Mouse (Mus musculus) hindbrain, embryonic 10.5 days (tissue): ENCODE data around the gene Alox12b. TPM values are rescaled to one million over a fixed set of nuclear protein-coding genes. Genes with fewer than 3 reads are reported as not detected.
A peak's percentile ranks its signal among the peaks of the same experiment; 100 is the strongest.

Experiments used
- DNase-seq: peaks from one replicate; pipeline ENCODE4 v3.0.0-alpha.2; 2017; ENCODE audit warnings: low spot score
- H3K27ac ChIP-seq: fragments of 300-500 bp; sonication (generic); 2 replicates; pipeline ENCODE4 v1.5.1; 2016; ENCODE audit warnings: mild to moderate bottlenecking, moderate library complexity
- H3K27me3 ChIP-seq: fragments of 300-500 bp; sonication (generic); 2 replicates; pipeline ENCODE4 v1.6.1; 2016; ENCODE audit warnings: mild to moderate bottlenecking; ENCODE audit not compliant: poor library complexity, insufficient read depth, severe bottlenecking
- H3K36me3 ChIP-seq: fragments of 300-500 bp; sonication (generic); 2 replicates; pipeline ENCODE4 v1.6.1; 2016; ENCODE audit warnings: mild to moderate bottlenecking, moderate library complexity
- H3K4me1 ChIP-seq: fragments of 300-500 bp; sonication (generic); replicated peaks from 2 replicates; pipeline ENCODE4 v1.6.1; 2016; ENCODE audit warnings: mild to moderate bottlenecking
- H3K4me3 ChIP-seq: fragments of 300-500 bp; sonication (generic); 2 replicates; pipeline ENCODE4 v1.5.1; 2016; ENCODE audit warnings: mild to moderate bottlenecking, moderate library complexity
- H3K9me3 ChIP-seq: fragments of 300-500 bp; sonication (generic); 2 replicates; pipeline ENCODE4 v1.6.1; 2016; ENCODE audit warnings: mild to moderate bottlenecking, moderate library complexity
- whole genome bisulfite sequencing: fragments of 180-500 bp; shearing (Covaris S2); methylation state at CpG from one replicate; pipeline ENCODE4 v1.1.7; 2016; 5-methylcytosine and 5-hydroxymethylcytosine counted together
- polyA plus RNA-seq: library from polyadenylated mRNA; unstranded; fragments of >200 nt; fragmentation: Nextera tagmentation; extraction: Ambion mirVana; gene quantifications from 2 replicates; pipeline ENCODE4 v1.2.1, GENCODE M21; 2016

Gene Alox12b
- polyA plus RNA-seq, 1 experiment from 2014 or later, result not detected

DNA sequence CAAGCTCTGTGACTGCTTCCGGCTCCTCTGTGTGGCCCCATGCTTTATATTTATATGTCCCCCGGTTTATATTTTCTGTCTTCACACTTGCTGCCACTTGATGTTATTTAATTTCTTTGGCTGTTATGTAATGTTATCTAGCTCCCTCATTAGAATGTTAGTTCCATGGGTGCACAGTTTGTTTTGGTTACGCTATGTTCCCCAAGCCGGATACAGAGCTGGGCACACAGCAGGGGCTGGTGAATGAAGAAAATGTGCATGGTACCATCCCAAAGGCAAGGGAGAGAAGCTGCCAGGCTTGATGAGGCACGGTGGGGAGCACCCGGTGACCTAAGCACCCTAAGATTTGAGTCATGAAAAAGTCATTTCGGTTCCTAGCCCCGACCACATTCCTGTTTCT lies 3.0 kb upstream of the Alox12b start:
- peaks cover 71% of the 10 kb centered on the region for H3K27me3 ChIP-seq

DNA sequence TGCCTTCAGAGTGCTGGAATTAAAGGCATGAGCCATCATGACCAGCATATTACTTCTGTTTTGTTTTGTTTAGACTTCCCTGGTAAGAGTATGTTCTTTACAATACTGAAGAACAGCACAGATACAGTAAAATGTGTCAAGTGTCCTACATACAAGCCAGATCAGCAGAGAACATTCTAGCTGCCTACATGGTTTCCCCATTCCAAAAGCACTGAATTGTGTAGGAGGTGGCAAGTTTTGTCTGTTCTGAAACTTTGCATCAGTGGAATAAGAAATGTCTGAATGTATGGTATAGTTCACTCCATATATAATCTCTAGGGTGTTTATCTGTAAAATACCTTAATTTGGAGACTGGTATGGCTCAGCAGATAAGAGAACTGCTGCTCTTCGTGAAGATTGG lies 1.4 kb upstream of the Alox12b start:
- Histone ChIP-seq H3K4me1 (peaks cover 20% of the 10 kb centered on the region), H3K27ac (no peak overlapping the region), H3K36me3 (no peaks in the 10 kb centered on the region), H3K9me3 (no peaks in the 10 kb centered on the region), H3K4me3 (no peak overlapping the region), H3K27me3 (peaks cover 73% of the 10 kb centered on the region)
- DNase-seq, result no peak
- WGBS, result 60% methylated on average over 1 of the region's 1 CpGs

More for the DNA sequence above, 3.0 kb upstream of the Alox12b start:
- Histone ChIP-seq H3K4me3 (no peak overlapping the region), H3K9me3 (no peaks in the 10 kb centered on the region), H3K27ac (no peak overlapping the region), H3K36me3 (no peaks in the 10 kb centered on the region), H3K4me1 (peaks cover 21% of the 10 kb centered on the region)
- WGBS, result 84% methylated on average over 8 of the region's 8 CpGs
- no peak for DNase-seq

- Histone ChIP-seq H3K27me3 (peaks cover 13% of the 10 kb centered on the region; the same call in 1 of the 2 replicates), H3K9me3 (no peaks in the 10 kb centered on the region), H3K36me3 (no peaks in the 10 kb centered on the region), H3K4me3 (no peak overlapping the region), H3K27ac (no peak overlapping the region), H3K4me1 (no peaks in the 10 kb centered on the region)
- no peak for DNase-seq
- WGBS, result 87% methylated on average over 12 of the region's 12 CpGs
These were observed 12.5 kb downstream of the Alox12b start for GRCm38 (mm10) chr11:69169313-69169712.

DNA sequence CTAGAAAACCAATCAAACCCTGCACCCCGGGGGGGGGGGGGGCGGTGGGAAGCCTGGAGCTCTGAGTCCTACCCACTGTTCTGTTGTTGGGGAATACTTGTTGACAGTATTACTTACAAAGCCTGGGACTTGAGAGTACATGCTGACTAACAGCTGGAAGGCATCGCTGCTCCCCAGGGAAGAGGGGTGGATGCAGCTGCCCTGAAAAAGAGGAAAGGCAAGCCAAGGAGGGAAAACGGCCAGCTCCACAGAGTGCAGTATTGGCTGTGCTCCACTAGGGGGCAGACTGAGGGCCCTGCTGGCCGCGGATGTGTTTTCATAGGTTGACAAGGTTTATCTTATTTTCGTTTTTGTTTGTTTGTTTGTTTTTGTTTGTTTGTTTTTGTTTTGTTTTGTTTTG lies 14.8 kb downstream of the Alox12b start:
- WGBS, result 26% methylated on average over 7 of the region's 7 CpGs
- no peak overlapping the region for H3K27ac ChIP-seq

GRCm38 (mm10) chr11:69172606-69173005 lies 15.8 kb downstream of the Alox12b start:
- WGBS, result 93% methylated on average over 2 of the region's 2 CpGs
- Histone ChIP-seq H3K4me1 (no peaks in the 10 kb centered on the region), H3K9me3 (no peaks in the 10 kb centered on the region), H3K27ac (no peak overlapping the region), H3K4me3 (no peak overlapping the region), H3K36me3 (no peaks in the 10 kb centered on the region), H3K27me3 (no peaks in the 10 kb centered on the region; the same call in 1 of the 2 replicates)
- DNase-seq, result no peak

More for the DNA sequence above, 14.8 kb downstream of the Alox12b start:
- Histone ChIP-seq H3K4me3 (no peak overlapping the region), H3K9me3 (no peaks in the 10 kb centered on the region), H3K27me3 (no peaks in the 10 kb centered on the region; the same call in 1 of the 2 replicates), H3K4me1 (no peaks in the 10 kb centered on the region), H3K36me3 (no peaks in the 10 kb centered on the region)
- DNase-seq, result peak; percentile 42

DNA sequence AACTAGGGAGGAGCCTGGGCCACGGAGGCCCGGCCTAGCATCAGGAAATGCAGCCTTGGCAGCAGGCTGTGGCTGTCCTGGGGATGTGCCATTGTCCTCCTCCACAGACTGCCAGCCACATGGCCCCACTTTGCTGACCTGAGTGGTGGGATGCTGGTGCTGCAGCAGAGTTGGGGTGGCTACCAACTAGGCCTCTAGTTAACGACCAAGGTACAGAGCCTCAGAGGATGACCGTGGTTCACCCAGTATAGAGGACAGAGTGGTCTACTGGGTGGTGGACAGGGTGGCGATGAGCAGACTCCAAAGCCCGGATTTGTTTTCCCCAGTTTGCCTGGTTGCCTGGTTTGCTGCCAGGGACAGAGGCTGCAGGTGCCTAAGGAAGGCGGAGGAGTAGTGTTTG lies 17.9 kb downstream of the Alox12b start:
- Histone ChIP-seq H3K27ac (no peak overlapping the region), H3K4me1 (0 out of 2 replicates have a peak, but pooled peaks cover 4% of the 10 kb centered on the region), H3K9me3 (no peaks in the 10 kb centered on the region), H3K4me3 (no peak overlapping the region), H3K27me3 (no peaks in the 10 kb centered on the region; the same call in 1 of the 2 replicates), H3K36me3 (no peaks in the 10 kb centered on the region)
- no peak for DNase-seq
- 84% methylated on average over 7 of the region's 7 CpGs for WGBS

DNA sequence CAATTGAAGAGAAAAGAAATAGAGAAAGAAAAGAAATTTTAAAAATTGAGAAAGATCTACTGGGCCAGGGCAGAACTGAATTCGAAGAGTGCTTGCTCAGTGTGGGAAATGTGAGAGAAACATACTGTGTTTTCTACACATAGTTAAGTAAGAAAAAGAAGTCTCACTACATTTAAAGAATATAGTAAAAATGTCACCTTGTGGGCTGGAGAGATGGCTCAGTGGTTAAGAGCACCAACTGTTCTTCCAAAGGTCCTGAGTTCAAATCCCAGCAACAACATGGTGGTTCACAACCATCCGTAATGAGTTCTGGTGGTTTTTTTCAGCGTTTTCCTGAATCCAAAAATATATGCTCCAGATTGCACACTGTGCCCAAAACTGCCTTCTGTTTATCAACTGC lies 21.7 kb downstream of the Alox12b start:
- 83% methylated on average over 3 of the region's 3 CpGs for WGBS
- no peak for DNase-seq
- no peak overlapping the region for H3K27ac ChIP-seq

DNA sequence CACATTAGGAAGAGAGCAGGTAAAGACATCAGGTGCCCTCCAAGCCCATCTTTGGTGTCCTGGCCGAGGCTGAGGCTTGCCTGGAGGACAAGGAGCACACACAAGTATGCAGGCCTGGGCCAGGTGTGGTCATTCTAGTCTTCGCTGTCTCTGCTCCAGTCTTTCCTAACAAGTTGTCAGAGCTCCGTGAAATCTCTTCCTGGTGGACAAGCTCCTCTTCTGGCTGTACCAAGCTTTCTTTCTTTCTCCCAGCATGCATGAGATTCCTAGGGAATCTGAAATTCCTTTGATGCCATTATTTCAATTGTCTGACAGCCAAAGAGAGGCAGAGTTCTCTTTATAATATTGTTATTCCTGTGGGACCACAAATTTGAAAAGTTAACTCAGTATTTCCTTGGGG lies 22.7 kb downstream of the Alox12b start:
- 59% methylated on average over 3 of the region's 3 CpGs for WGBS
- H3K4me1 ChIP-seq, result 0 out of 2 replicates have a peak, but pooled peaks cover 4% of the 10 kb centered on the region
- no peak for DNase-seq
- no peak overlapping the region for H3K27ac ChIP-seq
- H3K4me3 ChIP-seq, result no peak overlapping the region
- no peaks in the 10 kb centered on the region for H3K27me3 ChIP-seq
- no peaks in the 10 kb centered on the region for H3K36me3 ChIP-seq
- no peaks in the 10 kb centered on the region for H3K9me3 ChIP-seq

More for the DNA sequence above, 21.7 kb downstream of the Alox12b start:
- Histone ChIP-seq H3K9me3 (no peaks in the 10 kb centered on the region), H3K36me3 (no peaks in the 10 kb centered on the region), H3K27me3 (no peaks in the 10 kb centered on the region), H3K4me1 (0 out of 2 replicates have a peak, but pooled peaks cover 4% of the 10 kb centered on the region), H3K4me3 (no peak overlapping the region)

DNA sequence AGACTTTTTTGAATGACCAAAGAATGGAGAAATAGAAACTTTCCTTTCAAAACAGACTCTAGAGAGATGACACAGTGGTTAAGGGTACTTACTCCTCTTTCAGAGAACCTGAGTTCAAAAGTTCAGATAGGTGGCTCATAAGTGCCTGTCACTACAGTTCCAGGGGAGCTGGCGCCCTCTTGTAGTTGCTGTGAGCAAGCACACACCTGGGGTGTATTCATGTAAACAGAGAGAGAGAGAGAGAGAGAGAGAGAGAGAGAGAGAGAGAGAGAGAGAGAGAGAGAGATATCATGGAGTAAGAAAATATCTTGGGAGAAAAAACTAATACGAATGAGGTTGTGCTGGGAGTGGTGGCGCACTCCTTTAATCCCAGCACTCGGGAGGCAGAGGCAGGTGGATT lies 23.3 kb downstream of the Alox12b start:
- Histone ChIP-seq H3K9me3 (no peaks in the 10 kb centered on the region), H3K36me3 (no peaks in the 10 kb centered on the region), H3K27me3 (no peaks in the 10 kb centered on the region), H3K27ac (no peak overlapping the region), H3K4me3 (no peak overlapping the region), H3K4me1 (0 out of 2 replicates have a peak, but pooled peaks cover 4% of the 10 kb centered on the region)
- DNase-seq, result no peak
- 84% methylated on average over 4 of the region's 4 CpGs for WGBS

- 91% methylated on average over 5 of the region's 5 CpGs for WGBS
- H3K27me3 ChIP-seq, result 0 out of 2 replicates have a peak, but pooled peaks cover 6% of the 10 kb centered on the region
- no peak overlapping the region for H3K4me3 ChIP-seq
- DNase-seq, result no peak
- H3K4me1 ChIP-seq, result no peaks in the 10 kb centered on the region
- no peak overlapping the region for H3K27ac ChIP-seq
- H3K36me3 ChIP-seq, result no peaks in the 10 kb centered on the region
- H3K9me3 ChIP-seq, result no peaks in the 10 kb centered on the region
These were observed 28.2 kb downstream of the Alox12b start for GRCm38 (mm10) chr11:69185031-69185430.

DNA sequence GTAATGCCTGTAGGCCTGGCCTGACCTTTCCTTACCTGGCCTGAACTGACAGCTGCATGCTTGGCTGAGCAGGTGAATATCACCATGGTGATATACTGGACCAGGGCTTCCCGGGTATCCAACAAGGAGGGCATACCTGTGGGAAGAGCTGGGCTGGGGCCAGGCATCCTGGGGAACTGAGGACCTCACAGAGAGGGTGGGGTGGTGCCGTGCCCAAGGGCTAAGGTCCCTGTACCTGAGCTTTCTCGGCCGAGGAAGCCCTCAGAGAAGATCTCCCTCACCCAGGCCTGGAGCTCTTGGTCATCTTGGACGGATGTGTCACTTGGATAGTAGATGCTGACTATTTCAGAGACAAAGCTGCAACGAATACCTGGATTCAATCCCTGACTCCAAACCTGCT lies 29.1 kb downstream of the Alox12b start:
- no peak overlapping the region for H3K4me3 ChIP-seq
- no peaks in the 10 kb centered on the region for H3K36me3 ChIP-seq
- H3K4me1 ChIP-seq, result no peaks in the 10 kb centered on the region
- H3K27ac ChIP-seq, result no peak overlapping the region
- WGBS, result 82% methylated on average over 6 of the region's 6 CpGs
- H3K27me3 ChIP-seq, result 0 out of 2 replicates have a peak, but pooled peaks cover 6% of the 10 kb centered on the region
- no peaks in the 10 kb centered on the region for H3K9me3 ChIP-seq
- no peak for DNase-seq

- Histone ChIP-seq H3K27me3 (peaks cover 35% of the 10 kb centered on the region), H3K9me3 (no peaks in the 10 kb centered on the region), H3K4me1 (peaks cover 11% of the 10 kb centered on the region), H3K36me3 (no peaks in the 10 kb centered on the region), H3K27ac (no peak overlapping the region), H3K4me3 (no peak overlapping the region)
- WGBS, result 0% methylated on average over 1 of the region's 1 CpGs
- DNase-seq, result peak; percentile 24
These were observed 36.1 kb downstream of the Alox12b start for GRCm38 (mm10) chr11:69192840-69193239.

GRCm38 (mm10) chr11:69196766-69197165 lies 40.0 kb downstream of the Alox12b start:
- peaks cover 11% of the 10 kb centered on the region for H3K4me1 ChIP-seq
- H3K9me3 ChIP-seq, result no peaks in the 10 kb centered on the region
- DNase-seq, result no peak
- no peaks in the 10 kb centered on the region for H3K36me3 ChIP-seq
- 9% methylated on average over 5 of the region's 5 CpGs for WGBS
- H3K4me3 ChIP-seq, result peak overlapping the region; percentile 38
- peaks cover 47% of the 10 kb centered on the region for H3K27me3 ChIP-seq
- H3K27ac ChIP-seq, result no peak overlapping the region

DNA sequence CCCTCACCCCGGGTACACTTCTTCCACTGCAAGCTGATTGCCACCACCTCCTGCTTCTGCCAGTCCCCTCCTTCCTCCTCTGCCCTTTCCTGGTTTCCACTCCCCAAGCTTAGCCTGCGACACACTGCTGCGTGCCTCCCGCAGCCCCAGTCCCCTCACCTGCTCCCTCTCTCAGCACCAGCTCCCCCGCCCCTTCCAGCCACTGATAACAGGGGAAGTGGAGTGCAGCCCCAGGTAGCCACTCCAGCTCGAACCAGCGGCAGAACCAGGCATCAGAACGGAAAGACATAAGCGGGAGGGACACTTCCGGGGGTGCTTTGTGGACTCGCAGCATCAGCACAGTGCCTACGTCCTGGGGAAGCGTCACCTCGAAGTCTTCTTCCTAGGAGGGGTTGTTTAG lies 40.4 kb downstream of the Alox12b start:
- H3K9me3 ChIP-seq, result no peaks in the 10 kb centered on the region
- peaks cover 11% of the 10 kb centered on the region for H3K4me1 ChIP-seq
- H3K27me3 ChIP-seq, result peaks cover 47% of the 10 kb centered on the region
- WGBS, result 3% methylated on average over 14 of the region's 14 CpGs
- DNase-seq, result no peak
- H3K27ac ChIP-seq, result no peak overlapping the region
- H3K36me3 ChIP-seq, result no peaks in the 10 kb centered on the region
- H3K4me3 ChIP-seq, result peak overlapping the region; percentile 38
